ENCODE assay signal across 8 mouse cellular contexts in the genomic region with DNA sequence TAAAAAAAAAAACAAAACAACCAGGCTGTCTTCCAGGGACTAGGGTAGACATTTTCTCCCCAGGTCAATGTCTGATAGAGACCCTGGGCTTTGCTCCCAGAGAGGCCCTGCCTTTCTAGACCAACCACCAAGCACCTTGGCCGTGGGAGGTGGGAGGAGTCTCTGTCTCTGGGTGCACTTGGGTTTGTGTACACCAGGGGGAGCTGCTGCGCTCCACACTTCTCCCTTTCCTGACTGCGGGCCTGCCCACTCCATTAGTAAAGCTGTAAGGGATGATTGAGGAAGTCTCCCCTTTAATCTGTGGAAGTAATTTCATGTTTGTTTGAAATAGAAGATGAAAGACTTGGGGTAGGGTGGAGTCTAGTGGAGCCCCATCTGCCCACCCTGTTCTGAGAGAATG. TPM values are rescaled to one million over a fixed set of nuclear protein-coding genes. Genes with fewer than 3 reads are reported as not detected.
DNase-seq lines count a peak whose midpoint lies in the region; ATAC-seq and TF ChIP-seq lines count a peak whose summit lies in the region.

No protein-coding gene starts in this region.

- no peak for ATAC-seq in CD4-positive, CD25-positive, alpha-beta regulatory T cell, adult 4 months
- no peak for ATAC-seq in kidney, embryonic 15.5 days (replicated peaks; ENCODE audit: low FRiP score)
- peak; percentile 54; the same call in 1 of the 2 replicates for ATAC-seq in stomach, postnatal 0 days (ENCODE audit: low FRiP score, low TSS enrichment)

- H3K36me3 ChIP-seq in kidney, adult 2 months (ENCODE audit: control insufficient read depth, insufficient read depth, low read length): no peaks in the 10 kb centered on the region
- peaks cover 34% of the 10 kb centered on the region for H3K36me3 ChIP-seq in kidney, embryonic 15.5 days
- peaks cover 14% of the 10 kb centered on the region; the same call in 1 of the 2 replicates for H3K36me3 ChIP-seq in stomach, postnatal 0 days (ENCODE audit: control insufficient read depth, insufficient read depth, low read length)

- H3K4me2 ChIP-seq in kidney, embryonic 15.5 days: no peak overlapping the region
- H3K4me2 ChIP-seq in stomach, postnatal 0 days (replicated peaks; ENCODE audit: low read depth): no peak overlapping the region

- no peaks in the 10 kb centered on the region for H3K4me1 ChIP-seq in kidney, adult 2 months (ENCODE audit: control insufficient read depth, insufficient read depth, low read length)
- peaks cover 19% of the 10 kb centered on the region for H3K4me1 ChIP-seq in kidney, embryonic 15.5 days
- no peaks in the 10 kb centered on the region for H3K4me1 ChIP-seq in stomach, postnatal 0 days (replicated peaks; ENCODE audit: control insufficient read depth, insufficient read depth)

- WGBS in kidney, adult 2 months: 58% methylated on average over 3 of the region's 3 CpGs
- WGBS in kidney, embryonic 15.5 days: 62% methylated on average over 3 of the region's 3 CpGs
- 47% methylated on average over 3 of the region's 3 CpGs for WGBS in stomach, postnatal 0 days

- H3K4me3 ChIP-seq in kidney, adult 2 months (ENCODE audit: insufficient read depth, low read depth, low read length): no peak overlapping the region
- no peak overlapping the region for H3K4me3 ChIP-seq in kidney, embryonic 15.5 days (replicated peaks)
- no peak overlapping the region for H3K4me3 ChIP-seq in stomach, postnatal 0 days (ENCODE audit: low read depth, low read length)

- TF ChIP-seq EP300 in stomach, postnatal 0 days (optimal IDR thresholded peaks at IDR 0.05): no peak

- H3K27ac ChIP-seq in kidney, adult 2 months (ENCODE audit: insufficient read depth, low read depth, low read length): no peak overlapping the region
- no peak overlapping the region for H3K27ac ChIP-seq in kidney, embryonic 15.5 days
- H3K27ac ChIP-seq in stomach, postnatal 0 days (replicated peaks): no peak overlapping the region

- H3K9ac ChIP-seq in kidney, embryonic 15.5 days: no peak overlapping the region
- no peak overlapping the region for H3K9ac ChIP-seq in stomach, postnatal 0 days (ENCODE audit: low read length)

- H3K9me3 ChIP-seq in kidney, embryonic 15.5 days (replicated peaks): no peaks in the 10 kb centered on the region
- no peaks in the 10 kb centered on the region for H3K9me3 ChIP-seq in stomach, postnatal 0 days (ENCODE audit: control insufficient read depth, low read length)

- peak; percentile 69 for DNase-seq in CD4-positive, CD25-positive, alpha-beta regulatory T cell, adult 2 months (ENCODE audit: low read depth, low spot score)
- peak; percentile 55 for DNase-seq in kidney, adult 2 months
- DNase-seq in ZHBTc4 (ENCODE audit: low read depth, low spot score): peak; percentile 89
- peak; percentile 56 for DNase-seq in forelimb bud, embryonic 11.5 days (ENCODE audit: low read depth, low spot score)
- peak; percentile 79 for DNase-seq in lung, postnatal 10 days
- DNase-seq in stomach, postnatal 0 days (ENCODE audit: low spot score): peak; percentile 78

- TF ChIP-seq CTCF in kidney, adult 2 months (conservative IDR thresholded peaks at IDR 0.05; ENCODE audit: insufficient read depth, insufficient read length, low read depth, low read length): peak; percentile 62
- TF ChIP-seq CTCF in stomach, postnatal 0 days (IDR thresholded peaks at IDR 0.05; ENCODE audit: low read depth): peak; percentile 80

- no peaks in the 10 kb centered on the region for H3K27me3 ChIP-seq in kidney, adult 2 months (replicated peaks; ENCODE audit: control insufficient read depth, insufficient read depth, low read length)
- no peaks in the 10 kb centered on the region for H3K27me3 ChIP-seq in kidney, embryonic 15.5 days
- no peaks in the 10 kb centered on the region for H3K27me3 ChIP-seq in stomach, postnatal 0 days (ENCODE audit: control insufficient read depth, insufficient read depth, low read length)

- no peak for TF ChIP-seq POLR2A in kidney, adult 2 months (IDR thresholded peaks at IDR 0.05; ENCODE audit: low read depth, low read length)

RNA-seq across cellular contexts. Expression of a gene that starts 20.8 kb away (rescaled TPM):
- 10 to 100 TPM; 56.4 to 76.1 TPM for polyA plus RNA-seq in CD4-positive, CD25-positive, alpha-beta regulatory T cell, adult 4 months (2017; shearing (Covaris generic))
- polyA plus RNA-seq in kidney, adult 2 months (2012; rRNA removed): 10.9 and 16.3 TPM in 2 replicates
- 48.9 and 53.3 TPM in 2 replicates for polyA plus RNA-seq in kidney, embryonic 15.5 days (2015; fragmentation: Nextera tagmentation; extraction: Ambion mirVana)
- 28.8 and 30.4 TPM in 2 replicates for polyA plus RNA-seq in stomach, postnatal 0 days (2015; fragmentation: Nextera tagmentation; extraction: Ambion mirVana)

RNA-seq across cellular contexts. Expression of a gene that starts 20.9 kb away (rescaled TPM):
- polyA plus RNA-seq in CD4-positive, CD25-positive, alpha-beta regulatory T cell, adult 4 months (2017; shearing (Covaris generic)): 10 to 100 TPM; 21.7 to 37.7 TPM
- 12.6 and 13.3 TPM in 2 replicates for polyA plus RNA-seq in kidney, adult 2 months (2012; rRNA removed)
- polyA plus RNA-seq in kidney, embryonic 15.5 days (2015; fragmentation: Nextera tagmentation; extraction: Ambion mirVana): 18.9 and 19.9 TPM in 2 replicates
- 6.0 and 6.1 TPM in 2 replicates for polyA plus RNA-seq in stomach, postnatal 0 days (2015; fragmentation: Nextera tagmentation; extraction: Ambion mirVana)
